Mouse (Mus musculus): ENCODE data around the gene Clec11a.

Clec11a gene

DNA sequence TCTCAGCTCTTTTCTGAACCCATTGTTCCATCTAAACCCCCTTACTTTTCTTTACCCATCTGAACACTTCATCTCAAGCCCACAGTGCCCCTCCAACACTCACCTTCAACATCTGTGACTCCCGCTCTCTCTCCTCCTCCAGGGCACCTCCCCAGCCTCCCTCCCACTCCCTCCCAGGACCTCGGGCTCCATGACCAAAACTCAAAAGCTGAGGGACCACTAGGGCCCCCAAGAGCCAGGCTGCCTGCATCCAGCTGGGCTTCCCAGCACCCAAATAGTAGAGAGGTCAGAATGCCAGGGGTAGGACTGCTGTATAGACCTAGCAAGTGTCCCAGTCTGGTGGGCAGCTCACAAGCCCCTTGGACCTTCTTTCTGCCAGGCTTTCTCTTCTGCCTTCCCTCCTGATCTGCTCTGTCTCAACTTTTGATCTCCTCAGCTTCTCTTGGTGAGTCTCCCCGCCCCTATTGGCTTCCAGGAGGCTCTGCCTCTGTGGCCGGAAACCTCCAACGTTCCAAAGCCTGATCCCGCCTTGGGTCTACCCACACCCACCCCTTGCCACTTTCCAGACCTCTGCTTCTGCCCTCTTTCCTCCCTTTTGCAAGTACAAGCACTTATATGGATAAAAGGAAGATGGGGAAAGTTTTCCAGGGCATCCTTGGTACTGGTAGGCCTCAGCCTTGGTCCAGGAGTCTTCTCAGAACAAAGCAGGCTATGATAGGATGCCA lies at the start of gene Clec11a:
Gene Clec11a, minus strand, starts transcription at position 387 of the 725 bp plus-strand sequence.
- in situ Hi-C loops (cut with MboI, MseI) = loop anchor here (5.0 kb wide), 2 partner anchors 44 to 46 kb away; partner anchors contain the start of gene Gm15517

DNA sequence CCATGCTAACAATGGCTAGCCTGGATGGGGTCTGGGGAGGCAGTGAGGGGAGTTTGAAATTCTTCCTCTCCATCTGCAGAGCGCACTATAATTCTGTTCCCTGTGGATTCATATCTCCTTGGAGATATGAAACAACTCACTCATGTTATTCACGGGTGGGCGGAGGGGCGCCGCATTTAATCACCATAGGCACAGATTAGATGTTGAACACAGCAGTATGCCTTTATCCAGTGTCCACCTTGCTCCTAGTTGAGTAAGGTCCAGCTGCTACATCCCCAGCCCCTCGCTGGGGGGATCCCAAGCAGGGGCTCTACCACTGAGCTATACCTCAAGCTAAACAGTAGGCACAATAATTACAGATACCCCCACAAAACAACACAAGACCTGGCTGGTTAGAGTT lies 48.7 kb upstream of the Clec11a start:
- in situ Hi-C loops (cut with MboI, MseI) = no loop called here

DNA sequence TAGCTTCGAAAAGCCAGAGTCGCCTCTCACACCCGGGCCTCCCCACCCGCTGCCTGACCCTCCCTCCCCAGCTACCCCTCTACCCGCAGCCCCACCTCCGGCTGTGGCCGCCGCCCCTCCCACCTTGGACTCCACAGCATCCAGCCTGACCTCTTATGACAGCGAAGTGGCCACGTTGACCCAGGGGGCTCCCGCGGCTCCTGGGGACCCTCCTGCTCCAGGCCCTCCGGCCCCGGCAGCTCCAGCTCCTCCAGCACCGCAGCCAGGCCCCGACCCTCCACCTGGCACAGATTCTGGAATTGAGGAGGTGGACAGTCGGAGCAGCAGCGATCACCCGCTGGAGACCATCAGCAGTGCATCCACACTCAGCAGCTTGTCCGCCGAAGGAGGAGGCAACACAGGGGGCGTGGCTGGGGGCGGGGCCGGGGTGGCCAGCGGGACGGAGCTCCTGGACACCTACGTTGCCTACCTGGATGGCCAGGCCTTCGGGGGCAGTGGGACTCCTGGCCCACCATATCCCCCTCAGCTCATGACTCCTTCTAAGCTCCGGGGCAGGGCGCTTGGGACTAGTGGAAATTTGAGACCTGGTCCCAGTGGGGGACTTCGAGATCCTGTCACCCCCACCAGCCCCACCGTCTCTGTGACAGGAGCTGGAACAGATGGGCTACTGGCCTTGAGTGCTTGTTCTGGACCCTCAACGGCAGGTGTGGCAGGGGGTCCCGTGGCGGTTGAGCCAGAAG lies 47.1 kb upstream of the Clec11a start:
- in situ Hi-C loops (cut with MboI, MseI) = loop anchor here (5.0 kb wide), 1 partner anchor 46 kb away; the partner anchor contains the start of gene Clec11a

DNA sequence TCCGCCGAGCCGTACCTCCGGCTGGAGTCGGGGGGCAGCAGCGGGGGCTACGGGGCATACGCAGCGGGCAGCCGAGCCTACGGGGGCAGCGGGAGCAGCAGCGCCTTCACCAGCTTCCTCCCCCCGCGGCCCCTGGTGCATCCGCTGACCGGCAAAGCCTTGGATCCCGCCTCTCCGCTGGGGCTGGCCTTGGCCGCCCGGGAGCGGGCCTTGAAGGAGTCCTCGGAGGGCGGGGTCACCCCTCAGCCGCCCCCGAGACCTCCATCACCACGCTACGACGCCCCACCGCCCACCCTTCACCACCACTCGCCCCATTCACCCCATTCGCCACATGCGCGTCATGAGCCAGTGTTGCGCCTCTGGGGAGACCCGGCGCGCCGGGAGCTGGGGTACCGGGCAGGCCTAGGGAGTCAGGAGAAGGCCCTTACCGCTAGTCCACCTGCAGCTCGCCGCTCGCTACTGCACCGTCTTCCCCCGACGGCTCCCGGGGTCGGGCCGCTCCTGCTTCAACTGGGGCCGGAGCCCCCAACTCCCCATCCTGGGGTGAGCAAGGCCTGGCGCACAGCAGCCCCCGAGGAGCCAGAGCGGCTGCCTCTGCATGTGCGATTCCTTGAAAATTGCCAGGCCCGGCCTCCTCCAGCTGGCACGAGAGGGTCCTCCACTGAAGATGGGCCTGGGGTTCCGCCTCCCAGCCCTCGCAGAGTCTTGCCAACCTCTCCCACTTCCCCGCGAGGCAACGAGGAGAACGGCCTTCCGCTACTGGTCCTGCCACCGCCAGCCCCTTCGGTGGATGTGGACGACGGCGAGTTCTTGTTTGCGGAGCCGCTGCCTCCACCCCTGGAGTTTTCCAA lies 46.3 kb upstream of the Clec11a start:
- in situ Hi-C loops (cut with MboI, MseI) = loop anchor here (5.0 kb wide), 1 partner anchor 46 kb away; the partner anchor contains the start of gene Clec11a

DNA sequence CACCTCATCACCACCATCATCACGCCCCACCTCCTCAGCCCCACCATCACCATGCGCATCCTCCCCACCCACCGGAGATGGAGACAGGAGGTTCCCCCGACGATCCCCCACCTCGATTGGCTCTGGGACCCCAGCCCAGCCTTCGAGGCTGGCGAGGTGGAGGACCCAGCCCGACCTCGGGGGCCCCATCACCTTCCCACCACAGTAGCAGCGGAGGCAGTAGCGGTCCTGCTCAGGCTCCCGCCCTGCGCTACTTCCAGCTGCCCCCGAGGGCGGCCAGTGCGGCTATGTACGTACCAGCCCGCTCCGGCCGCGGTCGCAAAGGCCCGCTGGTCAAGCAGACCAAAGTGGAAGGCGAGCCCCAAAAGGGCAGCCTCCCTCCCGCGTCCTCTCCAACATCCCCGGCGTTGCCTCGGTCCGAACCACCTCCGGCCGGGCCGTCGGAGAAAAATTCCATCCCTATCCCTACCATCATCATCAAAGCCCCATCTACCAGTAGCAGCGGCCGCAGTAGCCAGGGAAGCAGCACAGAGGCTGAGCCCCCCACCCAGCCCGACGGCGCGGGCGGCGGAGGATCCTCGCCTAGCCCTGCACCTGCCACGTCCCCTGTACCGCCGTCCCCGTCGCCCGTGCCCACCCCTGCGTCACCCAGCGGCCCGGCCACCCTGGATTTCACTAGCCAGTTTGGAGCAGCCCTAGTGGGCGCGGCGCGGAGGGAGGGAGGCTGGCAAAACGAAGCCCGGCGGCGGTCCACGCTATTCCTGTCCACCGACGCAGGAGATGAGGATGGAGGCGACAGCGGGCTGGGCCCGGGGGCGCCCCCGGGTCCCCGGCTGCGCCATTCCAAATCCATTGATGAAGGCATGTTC lies 45.4 kb upstream of the Clec11a start:
- in situ Hi-C loops (cut with MboI, MseI) = loop anchor here (5.0 kb wide), 1 partner anchor 45 kb away; the partner anchor contains the start of gene Clec11a

DNA sequence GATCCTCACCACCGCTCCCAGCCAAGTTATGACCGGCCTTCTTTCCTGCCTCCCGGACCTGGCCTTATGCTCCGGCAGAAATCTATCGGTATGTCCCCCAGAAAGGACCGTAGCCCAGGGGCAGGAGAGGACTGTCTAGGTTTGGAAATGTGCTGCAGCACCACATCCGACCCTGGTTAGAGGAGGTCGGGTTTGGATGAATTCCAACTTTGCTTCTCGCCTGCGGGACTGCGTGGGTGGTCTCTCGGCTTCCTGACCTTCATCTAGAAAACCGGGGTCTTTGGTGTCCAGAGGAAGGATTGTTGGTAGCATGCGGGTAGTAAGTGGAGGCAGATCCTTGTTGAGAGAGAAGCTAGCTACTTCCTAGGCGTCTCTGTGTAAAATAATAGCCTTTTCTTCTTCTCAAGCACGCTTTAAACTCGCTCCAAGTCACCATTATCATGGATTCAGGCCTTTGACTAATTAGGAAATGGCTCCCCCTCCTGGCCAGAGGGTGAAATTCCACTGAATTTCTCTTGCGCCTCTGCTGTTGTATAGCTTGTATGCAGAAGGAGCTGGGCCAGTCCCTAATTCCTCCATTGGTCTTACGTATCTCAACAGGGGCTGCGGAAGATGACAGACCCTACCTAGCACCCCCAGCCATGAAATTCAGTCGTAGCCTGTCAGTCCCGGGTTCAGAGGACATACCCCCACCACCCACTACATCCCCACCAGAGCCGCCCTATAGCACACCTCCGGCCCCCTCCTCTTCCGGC lies 44.4 kb upstream of the Clec11a start:
- in situ Hi-C loops (cut with MboI, MseI) = loop anchor here (5.0 kb wide), 1 partner anchor 44 kb away; the partner anchor contains the start of gene Clec11a

DNA sequence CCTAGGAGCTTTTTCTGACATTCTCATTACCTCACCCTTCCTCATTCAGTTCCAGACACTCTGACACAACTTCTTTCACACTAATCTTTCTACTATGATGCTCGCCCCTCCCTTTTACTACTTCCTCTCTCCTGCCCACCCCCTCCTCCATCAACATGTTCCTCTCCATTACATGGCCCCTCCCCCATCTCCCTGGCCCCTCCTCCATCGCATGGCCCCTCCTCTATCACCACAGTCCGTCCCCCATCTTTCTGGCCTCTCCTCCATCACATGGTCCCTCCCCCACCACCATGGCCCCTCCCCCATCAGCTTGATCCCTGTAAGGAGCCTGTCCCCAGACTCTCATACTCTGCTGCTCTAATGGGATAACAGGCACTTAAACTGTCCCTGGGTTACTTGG lies 42.3 kb upstream of the Clec11a start:
- in situ Hi-C loops (cut with MboI, MseI) = loop anchor here (5.0 kb wide), 1 partner anchor 82 kb away; no protein-coding TSS in a partner anchor

DNA sequence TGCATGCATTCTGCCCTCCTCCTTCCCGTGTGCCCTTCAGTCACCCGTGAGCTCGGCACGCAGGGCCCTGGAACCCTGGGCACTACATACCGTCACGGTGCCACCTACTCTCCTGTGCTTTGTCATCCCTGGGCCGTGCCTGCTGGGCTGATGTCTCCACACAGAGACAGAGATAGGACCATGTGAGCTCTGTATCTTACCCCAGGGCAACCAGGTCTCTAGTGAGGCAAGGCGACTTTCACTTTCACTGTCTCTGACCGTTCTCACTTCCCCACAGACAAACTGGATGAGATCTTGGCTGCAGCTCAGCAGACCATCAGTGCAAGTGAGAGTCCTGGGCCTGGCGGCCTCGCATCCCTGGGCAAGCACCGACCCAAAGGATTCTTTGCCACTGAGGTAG lies 37.9 kb upstream of the Clec11a start:
- in situ Hi-C loops (cut with MboI, MseI) = loop anchor here (5.0 kb wide), 1 partner anchor 77 kb away; no protein-coding TSS in a partner anchor

DNA sequence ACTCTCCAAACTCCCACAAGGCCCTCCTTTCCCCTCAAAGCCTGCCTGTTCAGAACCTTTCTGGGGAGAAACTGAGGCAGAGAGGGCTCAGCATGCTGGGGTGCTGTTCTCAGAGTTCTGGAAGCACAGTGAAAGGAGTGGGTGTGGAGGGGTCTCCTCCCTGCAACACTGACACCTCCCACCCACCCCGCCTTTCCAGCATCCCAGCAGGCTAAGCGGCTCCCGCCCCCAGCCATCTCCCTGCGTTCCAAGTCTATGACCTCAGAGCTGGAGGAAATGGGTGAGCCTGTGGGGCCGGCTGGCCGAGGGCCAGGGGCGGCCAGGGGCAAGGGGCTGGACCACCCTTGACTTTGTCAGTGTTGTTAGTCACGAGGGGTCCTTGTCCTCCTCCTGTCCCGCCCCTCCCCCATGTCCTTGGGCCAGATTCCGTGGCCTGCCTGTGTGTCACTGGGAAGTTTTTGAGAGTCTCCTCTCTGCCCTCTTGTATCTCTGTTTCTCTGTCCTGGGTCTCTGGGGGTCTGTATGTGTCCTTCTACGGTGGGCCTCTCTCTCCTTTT lies 36.8 kb upstream of the Clec11a start:
- in situ Hi-C loops (cut with MboI, MseI) = no loop called here

DNA sequence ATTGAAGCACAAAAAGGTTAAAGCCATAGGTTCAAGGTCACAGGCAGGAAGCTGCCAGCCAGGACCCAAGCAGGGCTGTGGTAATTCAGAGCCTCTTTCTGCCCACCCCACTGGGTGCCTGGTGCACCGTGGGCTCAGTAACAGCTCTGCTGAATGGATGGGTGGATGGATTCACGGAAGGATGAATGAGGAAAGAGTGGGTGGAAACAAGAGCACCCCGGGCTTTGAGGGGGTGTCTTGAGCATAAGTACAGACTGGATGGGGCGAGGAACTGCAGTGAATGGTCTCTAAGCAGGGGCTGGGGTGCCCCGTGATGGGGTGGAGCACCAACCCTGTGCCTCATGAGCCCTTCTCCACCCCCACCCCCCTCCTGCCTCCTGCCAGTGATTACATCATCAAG lies 35.0 kb upstream of the Clec11a start:
- in situ Hi-C loops (cut with MboI, MseI) = no loop called here

DNA sequence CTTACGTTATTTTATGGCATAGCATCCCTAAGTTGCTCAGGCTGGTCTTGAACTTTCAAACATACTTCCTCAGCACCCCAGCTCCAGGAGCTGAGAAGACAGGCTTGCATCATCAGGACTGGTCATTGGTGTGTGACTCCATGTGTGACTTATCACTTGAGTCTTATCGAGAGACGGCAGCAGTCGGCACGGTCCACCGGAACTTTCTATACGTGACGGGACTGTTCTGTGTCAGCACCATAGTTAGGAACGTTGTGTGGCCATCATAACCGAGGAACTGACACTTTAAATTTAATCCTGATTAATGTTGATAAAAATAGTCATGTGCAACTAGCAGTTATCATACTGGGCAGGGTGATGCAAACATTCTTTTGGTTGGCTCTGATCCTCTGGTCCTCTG lies 34.4 kb upstream of the Clec11a start:
- in situ Hi-C loops (cut with MboI, MseI) = no loop called here

DNA sequence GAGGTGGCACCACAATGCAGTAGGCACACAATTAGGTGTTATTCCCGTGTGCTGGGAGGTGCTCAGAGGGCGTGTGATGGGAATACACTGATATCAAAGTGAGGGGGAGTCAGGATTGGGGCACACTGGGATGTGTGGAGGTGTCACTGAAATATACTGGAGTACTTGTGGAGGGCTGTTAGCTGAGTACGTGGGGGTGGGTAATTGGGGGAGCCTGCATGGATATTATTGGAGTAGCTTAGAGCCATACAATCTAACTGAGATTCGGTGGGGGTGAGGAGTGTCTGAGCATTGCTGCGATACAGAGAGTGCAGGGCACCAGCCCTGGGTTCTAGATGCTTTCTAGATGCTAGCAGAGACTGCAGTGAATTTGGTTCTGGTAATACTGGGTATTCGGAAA lies 33.5 kb upstream of the Clec11a start:
- in situ Hi-C loops (cut with MboI, MseI) = no loop called here

DNA sequence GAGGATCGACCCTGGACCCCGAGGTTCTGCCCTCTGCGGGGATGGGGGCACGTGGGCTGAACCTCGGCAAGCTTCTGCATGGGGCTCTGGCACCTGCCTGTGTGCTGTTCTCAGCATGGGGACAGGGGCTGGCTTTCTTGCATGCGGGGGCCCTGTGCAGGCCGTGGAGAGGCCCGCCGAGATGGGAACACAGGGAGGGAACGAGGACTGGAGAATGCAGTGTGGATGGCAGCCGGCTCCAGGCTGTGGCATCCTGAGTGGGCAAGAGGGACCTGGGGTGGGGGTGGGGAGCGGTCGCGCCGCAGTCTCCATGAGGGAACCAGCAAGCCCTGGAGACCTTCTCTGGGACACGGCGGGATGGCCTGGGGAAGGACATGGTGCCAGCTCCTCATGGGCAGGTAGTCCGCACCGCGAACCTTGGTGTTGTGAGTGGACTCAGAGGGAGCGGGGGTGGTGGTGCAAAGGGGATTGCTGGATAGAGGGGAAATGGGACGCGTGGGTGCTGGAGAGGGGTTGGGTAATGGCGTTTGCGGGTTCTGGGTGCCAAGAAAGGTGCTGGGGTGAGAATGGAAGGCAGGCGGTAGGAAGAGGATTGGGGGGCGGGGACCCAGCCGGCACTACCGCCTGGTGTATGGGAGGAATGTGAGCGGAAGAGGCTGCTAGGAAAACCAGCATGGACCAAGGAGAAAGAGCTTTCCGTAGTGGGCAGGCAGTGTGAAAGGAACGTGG lies 30.6 kb upstream of the Clec11a start:
- in situ Hi-C loops (cut with MboI, MseI) = no loop called here

DNA sequence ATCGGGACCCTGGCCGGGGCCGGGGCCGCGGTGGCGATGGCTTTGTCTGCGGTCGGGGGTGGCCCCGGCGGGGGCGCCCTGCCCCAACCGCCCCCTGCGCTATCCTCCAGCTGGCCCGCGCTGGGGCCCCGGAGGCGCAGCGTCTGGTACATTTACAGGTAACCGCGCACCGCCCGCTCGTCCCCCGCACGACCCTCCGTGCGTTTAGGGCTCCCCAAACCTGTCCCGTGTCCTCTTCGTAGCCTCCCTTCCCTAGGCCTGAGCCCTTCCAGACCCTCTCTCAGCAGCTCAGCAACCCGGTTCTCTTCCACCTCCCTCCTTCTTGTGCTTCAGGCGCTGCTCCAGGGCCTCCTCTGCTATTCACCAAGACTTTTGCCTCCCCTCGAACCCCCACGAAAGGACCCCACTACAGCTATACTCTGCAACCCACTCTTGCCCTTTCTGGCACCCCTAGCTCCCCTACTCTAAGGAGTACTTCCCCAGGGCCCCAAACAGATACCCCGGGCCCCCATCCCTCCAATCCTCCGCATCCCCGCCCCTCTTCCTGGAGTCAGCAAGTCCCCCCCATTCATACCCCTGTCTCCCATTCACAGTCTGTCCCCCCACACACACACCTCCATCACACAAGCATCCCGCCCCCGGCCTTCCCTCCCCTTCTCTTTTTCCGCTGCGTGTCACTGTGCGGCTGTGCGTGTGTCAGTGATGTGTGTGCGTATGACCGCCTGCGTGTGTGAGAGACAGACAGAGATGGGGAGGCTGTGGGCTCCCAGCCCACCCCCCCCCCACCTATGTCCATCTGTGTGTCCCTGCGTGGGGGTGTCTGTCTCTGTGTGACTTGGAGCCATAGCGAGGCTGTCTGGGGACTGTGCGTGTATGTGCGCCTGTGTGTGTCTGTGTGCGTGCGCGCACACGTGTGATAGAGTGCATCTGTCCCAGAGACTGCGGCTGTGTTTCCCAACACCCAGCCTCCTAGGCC lies 29.6 kb upstream of the Clec11a start:
- in situ Hi-C loops (cut with MboI, MseI) = no loop called here

DNA sequence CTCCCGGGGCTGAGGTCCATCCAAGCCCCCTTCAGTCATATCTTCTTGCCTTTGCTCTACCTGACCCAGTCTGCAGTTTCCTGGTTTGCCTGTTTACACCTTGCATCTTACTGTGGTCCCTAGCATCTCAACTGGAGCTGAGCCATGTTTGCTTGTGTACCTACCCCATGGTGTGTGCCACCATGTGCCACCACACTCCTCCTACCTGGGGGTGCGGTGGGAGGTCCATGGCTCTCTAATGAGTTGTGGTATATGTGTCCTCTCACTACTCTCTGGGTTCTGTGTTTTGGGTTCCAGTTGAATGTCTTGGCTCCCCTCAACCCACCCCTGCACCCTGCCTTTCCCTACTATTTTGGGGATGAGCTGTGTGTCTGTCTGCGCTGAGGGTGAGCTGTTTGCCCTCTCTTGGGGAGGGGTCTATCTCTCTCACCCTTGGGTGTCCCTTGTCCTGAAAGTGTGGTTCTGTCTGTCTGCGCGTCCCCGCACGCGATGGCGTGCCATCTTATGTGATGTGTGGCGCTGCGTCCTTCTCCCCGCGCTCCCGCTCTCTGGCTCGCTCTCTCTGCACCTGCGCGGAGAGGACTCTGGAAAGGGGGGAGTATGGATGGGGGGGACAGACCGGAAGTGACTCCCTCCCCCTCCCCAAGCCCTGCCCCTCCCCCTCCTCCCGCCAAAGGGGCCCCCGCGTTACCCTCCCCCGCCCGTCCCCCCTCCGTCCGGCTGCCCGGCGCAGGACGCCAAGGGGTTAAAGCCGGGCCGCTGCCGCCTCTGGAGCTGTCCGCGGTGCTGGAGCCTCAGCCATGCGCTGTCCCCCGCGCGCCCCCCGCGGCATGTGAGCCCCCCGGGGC lies 28.6 kb upstream of the Clec11a start:
- in situ Hi-C loops (cut with MboI, MseI) = no loop called here

DNA sequence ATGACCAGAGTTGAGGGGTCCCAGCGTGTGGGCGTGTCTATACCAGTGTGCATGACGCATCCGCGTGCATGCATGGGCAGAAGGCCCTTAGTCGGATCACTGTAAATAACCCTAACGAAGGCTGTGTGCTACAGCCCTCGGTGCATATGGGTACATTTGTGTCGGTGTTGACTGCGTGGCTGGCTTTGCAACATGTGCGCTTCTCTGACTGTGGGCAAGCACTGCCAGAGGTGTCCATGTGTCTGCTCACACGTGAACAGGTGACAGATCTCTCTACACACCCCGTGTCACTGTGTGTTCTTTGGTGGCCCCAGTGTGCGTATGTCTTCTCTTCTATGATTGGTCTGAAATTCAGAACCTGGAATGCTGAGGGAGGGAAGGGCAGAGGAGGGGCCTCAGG lies 27.4 kb upstream of the Clec11a start:
- in situ Hi-C loops (cut with MboI, MseI) = loop anchor here (5.0 kb wide), 2 partner anchors 52 to 103 kb away; no protein-coding TSS in a partner anchor

DNA sequence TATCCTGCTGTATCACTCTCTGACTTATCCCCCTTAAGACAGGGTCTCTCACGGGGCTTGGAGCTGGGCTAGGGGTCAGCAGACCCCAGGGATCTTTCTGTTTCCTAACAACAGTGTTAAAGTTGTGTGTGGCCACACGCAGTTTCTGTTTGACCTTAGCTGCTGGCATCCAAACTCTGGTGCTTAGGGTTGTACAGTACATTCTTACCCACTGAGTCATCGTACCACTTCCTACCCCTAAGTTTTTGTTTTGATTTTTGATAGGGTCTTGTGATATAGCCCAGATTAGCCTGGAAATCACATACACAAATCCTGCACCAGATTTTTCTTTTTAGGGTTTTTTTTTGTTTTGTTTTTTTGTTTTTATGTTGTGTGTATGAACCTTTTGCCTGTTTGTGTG lies 25.6 kb upstream of the Clec11a start:
- in situ Hi-C loops (cut with MboI, MseI) = loop anchor here (5.0 kb wide), 2 partner anchors 50 to 105 kb away; no protein-coding TSS in a partner anchor

All from T-helper 2 cell (primary cell).